Mouse (Mus musculus): ENCODE data around the gene Tbc1d22b. TPM values are rescaled to one million over a fixed set of nuclear protein-coding genes. Genes with fewer than 3 reads are reported as not detected.
"Not testable (repeated sequence)": the region's sequence is repeated elsewhere in the genome, so short reads cannot be mapped to it uniquely, and the experiment has no call there.

Tbc1d22b gene
- polyA plus RNA-seq, 1 experiment from 2014 or later: 2.9 TPM

GRCm38 (mm10) chr17:29596771-29597132, 47.2 kb downstream of the Tbc1d22b start:
- Histone ChIP-seq H3K4me3 (replicated peaks) (no peak overlapping the region), H3K4me1 (replicated peaks) (no peaks in the 10 kb centered on the region), H3K9ac (no peak overlapping the region), H3K27me3 (no peaks in the 10 kb centered on the region), H3K9me3 (replicated peaks) (no peaks in the 10 kb centered on the region), H3K27ac (replicated peaks) (no peak overlapping the region), H3K36me3 (replicated peaks) (peaks cover 13% of the 10 kb centered on the region; the same call in 1 of the 2 replicates), H3K4me2 (no peak overlapping the region)
- ATAC-seq (ENCODE audit: insufficient read depth): no peak
- WGBS (ENCODE audit: insufficient replicate concordance): 78% methylated on average over 13 of the region's 13 CpGs

GRCm38 (mm10) chr17:29599051-29599450, 49.5 kb downstream of the Tbc1d22b start:
- H3K9ac ChIP-seq: no peak overlapping the region
- H3K4me3 ChIP-seq (replicated peaks): no peak overlapping the region
- no peak overlapping the region for H3K27ac ChIP-seq (replicated peaks)
- peaks cover 20% of the 10 kb centered on the region for H3K36me3 ChIP-seq (replicated peaks)
- ATAC-seq (ENCODE audit: insufficient read depth): no peak
- no peak overlapping the region for H3K4me2 ChIP-seq
- WGBS (ENCODE audit: insufficient replicate concordance): 83% methylated on average over 14 of the region's 14 CpGs
- H3K27me3 ChIP-seq: no peaks in the 10 kb centered on the region
- no peaks in the 10 kb centered on the region for H3K9me3 ChIP-seq (replicated peaks)
- H3K4me1 ChIP-seq (replicated peaks): no peaks in the 10 kb centered on the region

DNA sequence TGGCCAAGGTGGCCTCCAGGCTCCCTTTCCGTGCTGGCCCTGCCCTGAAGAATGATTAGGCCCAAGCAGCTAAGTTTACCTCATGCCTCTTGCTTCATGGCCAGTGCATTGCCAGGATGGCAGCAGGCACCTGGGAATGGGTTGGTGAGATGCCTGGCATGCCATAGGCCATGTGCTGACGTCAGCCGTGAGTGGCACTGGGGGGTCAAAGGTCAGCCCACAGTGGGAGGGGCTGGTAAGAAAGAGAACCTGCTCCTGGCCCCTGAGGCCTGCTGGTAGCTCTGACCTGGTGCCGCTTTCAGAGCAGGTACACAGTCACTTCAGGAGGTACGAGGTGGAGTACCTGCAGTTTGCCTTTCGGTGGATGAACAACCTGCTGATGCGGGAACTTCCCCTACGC, 50.0 kb downstream of the Tbc1d22b start:
- Histone ChIP-seq H3K4me2 (no peak overlapping the region), H3K9me3 (replicated peaks) (no peaks in the 10 kb centered on the region), H3K9ac (no peak overlapping the region), H3K27ac (replicated peaks) (no peak overlapping the region), H3K4me1 (replicated peaks) (no peaks in the 10 kb centered on the region), H3K36me3 (replicated peaks) (peaks cover 18% of the 10 kb centered on the region), H3K4me3 (replicated peaks) (no peak overlapping the region), H3K27me3 (no peaks in the 10 kb centered on the region)
- no peak for ATAC-seq (ENCODE audit: insufficient read depth)
- 82% methylated on average over 8 of the region's 8 CpGs for WGBS (ENCODE audit: insufficient replicate concordance)

GRCm38 (mm10) chr17:29601391-29601790, 51.8 kb downstream of the Tbc1d22b start:
- no peak overlapping the region for H3K4me3 ChIP-seq (replicated peaks)
- H3K27me3 ChIP-seq: no peaks in the 10 kb centered on the region
- ATAC-seq (ENCODE audit: insufficient read depth): no peak
- no peak overlapping the region for H3K4me2 ChIP-seq
- H3K27ac ChIP-seq (replicated peaks): no peak overlapping the region
- H3K4me1 ChIP-seq (replicated peaks): no peaks in the 10 kb centered on the region; the same call in 1 of the 2 replicates
- H3K9me3 ChIP-seq (replicated peaks): no peaks in the 10 kb centered on the region
- H3K9ac ChIP-seq: no peak overlapping the region
- H3K36me3 ChIP-seq (replicated peaks): peaks cover 19% of the 10 kb centered on the region
- 50% methylated on average over 4 of the region's 4 CpGs for WGBS (ENCODE audit: insufficient replicate concordance)

DNA sequence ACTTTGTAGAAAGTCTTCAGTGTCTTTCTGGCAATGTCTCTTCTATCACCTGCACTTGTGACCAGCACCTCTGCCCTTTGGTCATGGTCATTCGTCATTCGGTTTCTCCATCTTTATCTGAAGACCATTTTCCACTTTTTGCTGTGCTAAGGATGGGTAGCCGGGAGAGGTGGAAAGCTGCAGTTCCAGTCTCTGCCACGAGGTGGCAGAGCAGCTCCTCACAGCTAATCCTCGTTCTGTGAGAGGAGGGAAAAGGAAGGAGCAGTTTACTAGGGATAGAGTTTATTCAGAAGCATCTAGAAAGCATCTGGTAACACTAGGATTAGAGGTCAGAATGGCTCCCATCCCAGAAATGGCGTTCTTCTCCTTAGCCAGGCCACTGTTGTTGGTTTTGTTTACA, 53.7 kb downstream of the Tbc1d22b start:
- Histone ChIP-seq H3K4me2 (no peak overlapping the region), H3K9ac (no peak overlapping the region), H3K27me3 (no peaks in the 10 kb centered on the region), H3K9me3 (replicated peaks) (no peaks in the 10 kb centered on the region), H3K27ac (replicated peaks) (no peak overlapping the region), H3K36me3 (replicated peaks) (peaks cover 19% of the 10 kb centered on the region), H3K4me1 (replicated peaks) (no peaks in the 10 kb centered on the region; the same call in 1 of the 2 replicates), H3K4me3 (replicated peaks) (no peak overlapping the region)
- WGBS (ENCODE audit: insufficient replicate concordance): 29% methylated on average over 6 of the region's 6 CpGs
- no peak for ATAC-seq (ENCODE audit: insufficient read depth)

GRCm38 (mm10) chr17:29613453-29613852, 63.9 kb downstream of the Tbc1d22b start:
- not testable (repeated sequence) for H3K9me3 ChIP-seq (replicated peaks); H3K9ac ChIP-seq; H3K27me3 ChIP-seq; H3K4me3 ChIP-seq (replicated peaks); ATAC-seq (ENCODE audit: insufficient read depth)
- Histone ChIP-seq H3K4me1 (replicated peaks) (peaks cover 36% of the 10 kb centered on the region), H3K36me3 (replicated peaks) (peaks cover 16% of the 10 kb centered on the region), H3K27ac (replicated peaks) (peak overlapping the region; percentile 94; the same call in 1 of the 2 replicates), H3K4me2 (0 out of 2 replicates have a peak overlapping the region, but pooled peaks have one; percentile 77)
- 77% methylated on average over 5 of the region's 5 CpGs for WGBS (ENCODE audit: insufficient replicate concordance)

DNA sequence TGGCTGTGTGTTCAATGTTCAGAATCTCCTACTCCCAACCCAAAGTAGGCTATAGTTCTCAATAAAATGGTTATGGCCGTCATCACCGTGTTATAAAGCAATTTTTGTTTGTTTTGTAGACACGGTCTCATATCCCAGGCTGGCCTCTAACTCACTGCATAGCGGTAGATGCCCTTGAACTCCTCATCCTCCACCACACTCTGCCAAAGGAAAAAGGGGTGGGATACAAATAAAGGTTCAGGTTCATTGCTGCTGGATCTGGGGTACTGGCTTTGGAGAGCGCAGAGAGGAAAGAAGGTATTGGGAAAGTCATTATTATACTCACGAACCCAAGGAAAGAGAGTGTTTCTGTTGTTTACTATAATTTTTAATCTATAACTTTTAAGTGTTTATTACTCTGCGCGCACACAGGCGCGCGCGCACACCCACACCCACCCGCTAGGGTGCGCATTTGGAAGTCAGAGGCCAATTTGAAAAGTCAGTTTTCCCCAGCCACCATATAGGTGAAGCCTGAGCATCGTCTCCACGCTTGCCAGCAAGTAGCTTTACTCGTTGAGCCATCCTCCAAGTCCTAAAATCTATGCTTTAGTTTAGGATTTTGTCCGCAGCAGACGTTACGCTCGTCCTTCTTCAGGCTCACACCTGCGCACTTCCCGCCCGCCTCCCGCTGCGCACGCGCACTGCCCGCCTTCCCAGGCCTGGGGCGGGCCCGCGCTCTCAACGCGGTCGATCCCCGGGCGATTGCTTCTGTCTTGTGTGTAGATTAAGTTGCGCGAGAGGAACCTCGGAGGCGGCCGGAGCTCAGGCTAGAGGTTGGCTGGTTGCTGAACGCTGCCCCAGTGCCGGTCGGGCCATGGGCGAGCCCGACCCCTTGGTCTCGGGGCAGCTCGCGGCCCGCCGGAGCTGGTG, 64.8 kb downstream of the Tbc1d22b start, which contains the start of the genes Rnf8 and Gm28043:
TSS of gene Rnf8 (plus strand) at position 676 of the 909 bp plus-strand sequence.
TSS of gene Gm28043 (plus strand) at position 762 of the 909 bp plus-strand sequence.
- Histone ChIP-seq H3K36me3 (replicated peaks) (peaks cover 25% of the 10 kb centered on the region), H3K27me3 (no peaks in the 10 kb centered on the region), H3K27ac (replicated peaks) (peak within 1 kb of the TSS; percentile 94), H3K4me1 (replicated peaks) (peaks cover 36% of the 10 kb centered on the region), H3K4me3 (replicated peaks) (peak within 1 kb of the TSS; percentile 93), H3K9me3 (replicated peaks) (no peaks in the 10 kb centered on the region), H3K4me2 (peak within 1 kb of the TSS; percentile 77), H3K9ac (peak within 1 kb of the TSS; percentile 98)
- ATAC-seq (ENCODE audit: insufficient read depth): peak; percentile 95
- WGBS (ENCODE audit: insufficient replicate concordance): 1% methylated on average over 52 of the region's 52 CpGs

- peak overlapping the region; percentile 93 for H3K4me3 ChIP-seq (replicated peaks)
- ATAC-seq (ENCODE audit: insufficient read depth): peak; percentile 48
- peak overlapping the region; percentile 98 for H3K9ac ChIP-seq
- H3K4me2 ChIP-seq: peak overlapping the region; percentile 77
- H3K9me3 ChIP-seq (replicated peaks): no peaks in the 10 kb centered on the region
- peaks cover 36% of the 10 kb centered on the region for H3K4me1 ChIP-seq (replicated peaks)
- H3K27ac ChIP-seq (replicated peaks): peak overlapping the region; percentile 94
- WGBS (ENCODE audit: insufficient replicate concordance): under 1% methylated on average over 43 of the region's 43 CpGs
- H3K36me3 ChIP-seq (replicated peaks): peaks cover 32% of the 10 kb centered on the region
- H3K27me3 ChIP-seq: no peaks in the 10 kb centered on the region
Observed at GRCm38 (mm10) chr17:29615024-29615551, 65.5 kb downstream of the Tbc1d22b start.

DNA sequence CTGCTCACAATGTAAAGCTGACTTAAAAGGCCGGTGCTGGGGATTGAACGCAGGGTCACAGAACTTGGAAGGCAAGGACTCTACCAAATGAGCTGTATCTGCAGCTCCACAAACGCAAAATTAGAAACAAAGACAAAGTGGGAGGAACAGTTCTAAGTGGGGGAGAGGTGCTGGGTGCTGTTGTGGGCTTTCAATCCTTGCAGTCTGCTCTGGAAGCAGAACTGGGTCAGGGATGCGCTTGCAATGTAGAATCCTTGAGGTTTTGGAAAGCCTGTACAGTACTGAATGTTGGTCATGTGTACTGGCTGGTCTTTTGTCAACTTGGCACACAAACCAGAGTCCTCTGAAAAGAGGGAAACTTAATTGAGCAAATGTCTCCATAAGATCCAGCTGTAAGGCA, 66.0 kb downstream of the Tbc1d22b start:
- 14% methylated on average over 4 of the region's 4 CpGs for WGBS (ENCODE audit: insufficient replicate concordance)
- Histone ChIP-seq H3K4me3 (replicated peaks) (peak overlapping the region; percentile 93), H3K36me3 (replicated peaks) (peaks cover 35% of the 10 kb centered on the region), H3K9me3 (replicated peaks) (no peaks in the 10 kb centered on the region), H3K9ac (peak overlapping the region; percentile 98), H3K4me2 (peak overlapping the region; percentile 77), H3K4me1 (replicated peaks) (peaks cover 36% of the 10 kb centered on the region), H3K27me3 (no peaks in the 10 kb centered on the region), H3K27ac (replicated peaks) (peak overlapping the region; percentile 94; the same call in 1 of the 2 replicates)
- no peak for ATAC-seq (ENCODE audit: insufficient read depth)

DNA sequence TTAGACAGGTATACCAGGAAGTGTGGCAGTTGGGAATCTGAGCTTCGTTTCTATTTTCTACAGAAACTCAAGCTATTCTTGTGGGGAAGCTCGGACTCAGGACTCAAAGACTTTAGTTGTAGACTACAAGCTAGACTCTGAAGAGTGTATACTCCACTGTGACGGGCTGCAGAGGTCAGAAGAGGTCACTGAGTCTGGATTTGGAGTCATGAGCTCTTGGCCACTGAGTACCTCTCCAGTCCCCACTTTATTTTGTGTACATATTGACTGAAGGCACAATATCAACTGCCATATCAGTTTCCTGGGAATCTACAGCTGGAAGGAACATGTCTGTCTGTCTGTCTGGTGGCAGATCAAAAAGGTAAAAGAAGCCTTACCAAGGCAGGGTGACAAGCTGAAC, 69.6 kb downstream of the Tbc1d22b start:
- H3K4me3 ChIP-seq (replicated peaks): no peak overlapping the region
- peaks cover 71% of the 10 kb centered on the region for H3K36me3 ChIP-seq (replicated peaks)
- H3K27me3 ChIP-seq: no peaks in the 10 kb centered on the region
- H3K9ac ChIP-seq: no peak overlapping the region
- ATAC-seq (ENCODE audit: insufficient read depth): no peak
- H3K4me1 ChIP-seq (replicated peaks): peaks cover 29% of the 10 kb centered on the region
- no peak overlapping the region for H3K4me2 ChIP-seq
- H3K27ac ChIP-seq (replicated peaks): no peak overlapping the region
- H3K9me3 ChIP-seq (replicated peaks): no peaks in the 10 kb centered on the region
- 72% methylated on average over 3 of the region's 3 CpGs for WGBS (ENCODE audit: insufficient replicate concordance)

DNA sequence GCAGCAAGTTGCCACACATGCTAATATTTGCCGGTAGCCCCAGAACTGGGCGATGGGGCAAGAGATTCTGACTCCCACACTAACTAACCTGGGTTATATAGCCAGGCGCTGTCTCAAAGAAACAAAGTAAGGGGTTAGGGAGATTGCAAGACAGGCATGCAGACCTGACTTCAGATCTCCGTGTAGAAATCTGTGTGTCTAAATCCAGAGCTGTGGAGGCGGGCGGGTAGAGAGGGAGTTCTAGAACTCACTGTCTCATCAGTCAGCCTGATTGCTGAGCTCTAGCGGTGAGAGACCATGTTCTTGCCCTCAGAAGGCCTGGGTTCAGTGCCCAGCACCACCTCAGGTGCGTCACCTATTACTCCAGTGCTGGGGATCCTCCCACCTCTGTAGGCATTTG, 73.9 kb downstream of the Tbc1d22b start:
- Histone ChIP-seq H3K36me3 (replicated peaks) (peaks cover 97% of the 10 kb centered on the region), H3K4me3 (replicated peaks) (no peak overlapping the region), H3K27me3 (no peaks in the 10 kb centered on the region), H3K4me2 (no peak overlapping the region), H3K27ac (replicated peaks) (no peak overlapping the region), H3K4me1 (replicated peaks) (peaks cover 12% of the 10 kb centered on the region), H3K9ac (no peak overlapping the region), H3K9me3 (replicated peaks) (no peaks in the 10 kb centered on the region)
- 85% methylated on average over 8 of the region's 8 CpGs for WGBS (ENCODE audit: insufficient replicate concordance)
- no peak for ATAC-seq (ENCODE audit: insufficient read depth)

All from liver, embryonic 15.5 days (tissue).